Mouse (Mus musculus) heart, postnatal 0 days (tissue): ENCODE results near the gene Inka2. TPM values are rescaled to one million over a fixed set of nuclear protein-coding genes. Genes with fewer than 3 reads are reported as not detected.

Source experiments
- ATAC-seq: fragments of 200-750 bp; cut with Nextera tagmentation; 2 replicates; pipeline ENCODE4 v1.8.0; 2017; ENCODE audit warnings: low read depth, moderate number of reproducible peaks, moderate library complexity; ENCODE audit not compliant: insufficient read depth
- DNase-seq: peaks from one replicate; pipeline ENCODE4 v3.0.0-alpha.2; 2016; ENCODE audit warnings: low spot score
- H3K27ac ChIP-seq: fragments of 300-500 bp; sonication (generic); 2 replicates; pipeline ENCODE4 v1.5.1; 2014; ENCODE audit warnings: low read depth, mild to moderate bottlenecking
- H3K27me3 ChIP-seq: fragments of 300-500 bp; sonication (generic); 2 replicates; pipeline ENCODE4 v1.6.1; 2014; ENCODE audit warnings: low read length, mixed read lengths; ENCODE audit not compliant: control insufficient read depth, insufficient read depth
- H3K36me3 ChIP-seq: fragments of 300-500 bp; sonication (generic); replicated peaks from 2 replicates; pipeline ENCODE4 v1.6.1; 2014; ENCODE audit warnings: low read length, mixed read lengths; ENCODE audit not compliant: control insufficient read depth, insufficient read depth
- H3K4me1 ChIP-seq: fragments of 300-500 bp; sonication (generic); 2 replicates; pipeline ENCODE4 v1.6.1; 2014; ENCODE audit warnings: antibody characterized with exemption; ENCODE audit not compliant: control insufficient read depth, insufficient read depth
- H3K4me2 ChIP-seq: fragments of 300-500 bp; sonication (generic); 2 replicates; pipeline ENCODE4 v1.6.1; 2014; ENCODE audit warnings: low read depth, mild to moderate bottlenecking, low read length, moderate library complexity
- H3K4me3 ChIP-seq: fragments of 300-500 bp; sonication (generic); 2 replicates; pipeline ENCODE4 v1.5.1; 2014; ENCODE audit warnings: low read depth, low read length
- H3K9ac ChIP-seq: fragments of 300-500 bp; sonication (generic); replicated peaks from 2 replicates; pipeline ENCODE4 v1.6.1; 2014; ENCODE audit warnings: low read depth, low read length, mixed read lengths
- H3K9me3 ChIP-seq: fragments of 300-500 bp; sonication (generic); replicated peaks from 2 replicates; pipeline ENCODE4 v1.6.1; 2016; ENCODE audit warnings: low read length; ENCODE audit not compliant: control insufficient read depth
- CTCF ChIP-seq: IDR thresholded peaks from 2 replicates; pipeline ENCODE4 v1.5.1; 2016; ENCODE audit warnings: antibody characterized with exemption, control low read depth, low read depth
- EP300 ChIP-seq: IDR thresholded peaks from 2 replicates; pipeline ENCODE4 v1.6.1; 2016; ENCODE audit warnings: antibody characterized with exemption, low read depth
- WGBS: fragments of 180-500 bp; shearing (Covaris S2); extraction: QIAGEN DNeasy Blood & Tissue Kit; methylation state at CpG from one replicate; pipeline ENCODE4 v1.1.7; 2014; 5-methylcytosine and 5-hydroxymethylcytosine counted together
- polyA plus RNA-seq: library from polyadenylated mRNA; unstranded; fragments of >200 nt; fragmentation: Nextera tagmentation; extraction: Ambion mirVana; gene quantifications from 2 replicates; pipeline ENCODE4 v1.2.1, GENCODE M21; 2015
- total RNA-seq: library from RNA; depleted of rRNA; stranded (reverse); fragments of >200 nt; gene quantifications from 2 replicates; pipeline ENCODE4 v1.2.3, GENCODE M21; 2014; ENCODE audit warnings: low replicate concordance; rRNA removed

Inka2 gene
- total RNA-seq (1.6 and 4.5 TPM in 2 replicates), polyA plus RNA-seq (4.4 and 8.9 TPM in 2 replicates)

DNA sequence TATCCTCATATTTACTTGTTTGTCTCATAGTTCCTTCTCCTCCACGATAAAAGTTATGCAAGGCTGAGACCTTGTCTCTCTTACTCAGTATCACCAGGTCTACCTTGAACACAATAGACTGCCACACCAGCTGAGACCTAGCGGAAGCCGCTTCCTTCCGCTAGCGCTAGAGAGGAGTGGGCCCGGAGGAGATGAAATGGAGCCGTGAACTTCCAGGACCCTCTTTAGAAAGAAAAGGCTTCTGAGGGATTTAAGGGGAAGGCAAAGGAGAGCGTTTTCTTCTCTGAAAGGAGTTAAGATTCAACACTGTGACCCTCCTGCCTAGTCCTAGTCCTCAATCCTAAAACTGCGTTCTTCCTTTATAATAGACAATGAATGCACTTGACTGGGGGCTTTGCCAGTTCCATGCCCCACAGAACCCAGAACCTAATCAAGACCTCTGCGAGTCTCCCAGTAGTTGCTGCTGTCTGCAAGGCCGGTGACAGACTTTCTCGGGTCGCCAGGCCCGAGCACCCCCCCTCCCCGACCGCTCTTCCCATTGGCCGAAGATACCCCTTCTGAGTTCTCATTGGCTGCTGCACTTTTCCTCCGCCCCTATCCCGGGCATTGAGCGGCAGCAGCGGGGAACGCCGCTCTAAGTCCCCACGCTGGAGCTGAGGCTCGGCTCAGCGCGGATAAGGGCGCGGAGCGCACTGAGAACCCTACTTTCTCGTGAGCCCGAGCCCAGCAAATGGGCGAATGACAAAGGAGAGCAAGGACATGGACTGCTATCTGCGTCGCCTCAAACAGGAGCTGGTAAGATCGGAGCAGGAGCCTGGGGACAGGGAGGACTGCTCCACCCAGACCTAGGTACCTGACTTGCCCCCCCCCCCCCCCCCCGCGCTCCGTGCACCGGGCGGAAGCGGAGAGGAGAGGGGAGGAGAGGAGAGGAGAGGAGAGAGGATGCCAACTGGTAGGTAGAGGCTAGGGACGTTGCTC, at the start of gene Inka2:
Gene Inka2 (plus strand): TSS at position 569 of the 978 bp plus-strand sequence.
- H3K4me2 ChIP-seq: peak within 1 kb of the TSS; percentile 91
- no peaks in the 10 kb centered on the region for H3K36me3 ChIP-seq
- DNase-seq (peak; percentile 92), ATAC-seq (peak; percentile 93)
- 8% methylated on average over 39 of the region's 43 CpGs for WGBS
- H3K4me3 ChIP-seq: peak within 1 kb of the TSS; percentile 70
- peak within 1 kb of the TSS; percentile 68 for H3K9ac ChIP-seq
- TF ChIP-seq EP300 (0 out of 2 replicates have a peak, but pooled peaks have one; percentile 36), CTCF (no peak)
- peak within 1 kb of the TSS; percentile 78 for H3K27ac ChIP-seq
- H3K4me1 ChIP-seq: peaks cover 54% of the 10 kb centered on the region
- H3K27me3 ChIP-seq: no peaks in the 10 kb centered on the region
- no peaks in the 10 kb centered on the region for H3K9me3 ChIP-seq

DNA sequence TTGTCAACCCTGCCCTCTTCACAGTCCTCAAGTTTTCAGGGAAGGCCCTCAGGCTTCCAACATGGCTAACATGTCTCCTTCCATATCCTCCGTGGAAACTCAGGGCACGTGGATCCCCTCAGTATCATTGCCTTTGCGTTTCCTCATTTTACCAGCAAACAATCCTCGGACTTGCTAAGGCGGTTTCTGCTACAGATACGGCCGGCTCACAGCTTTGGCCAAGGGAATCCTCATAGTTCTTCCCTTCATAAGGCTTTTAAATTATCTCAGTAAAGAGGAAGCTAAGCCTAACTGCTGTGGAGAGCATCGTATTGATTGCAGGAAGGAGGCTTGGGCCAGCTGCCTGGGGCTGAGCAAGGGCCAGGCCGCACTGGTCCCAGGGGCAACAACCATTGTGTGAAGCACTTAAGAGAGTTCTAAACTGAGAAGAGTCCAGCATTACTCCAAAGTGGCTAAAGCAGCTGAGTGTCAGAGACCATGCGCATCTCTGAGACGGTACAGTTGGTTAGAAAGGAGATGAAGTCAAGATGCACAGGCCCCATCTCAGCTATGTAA, 49.3 kb upstream of the Inka2 start:
- ATAC-seq (no peak), DNase-seq (no peak)
- no peak overlapping the region for H3K9ac ChIP-seq
- 83% methylated on average over 11 of the region's 11 CpGs for WGBS
- no peaks in the 10 kb centered on the region for H3K36me3 ChIP-seq
- no peak overlapping the region for H3K4me3 ChIP-seq
- H3K27ac ChIP-seq: no peak overlapping the region
- TF ChIP-seq EP300 (no peak), CTCF (no peak)
- no peaks in the 10 kb centered on the region for H3K4me1 ChIP-seq
- H3K27me3 ChIP-seq: no peaks in the 10 kb centered on the region
- no peaks in the 10 kb centered on the region for H3K9me3 ChIP-seq
- no peak overlapping the region for H3K4me2 ChIP-seq

DNA sequence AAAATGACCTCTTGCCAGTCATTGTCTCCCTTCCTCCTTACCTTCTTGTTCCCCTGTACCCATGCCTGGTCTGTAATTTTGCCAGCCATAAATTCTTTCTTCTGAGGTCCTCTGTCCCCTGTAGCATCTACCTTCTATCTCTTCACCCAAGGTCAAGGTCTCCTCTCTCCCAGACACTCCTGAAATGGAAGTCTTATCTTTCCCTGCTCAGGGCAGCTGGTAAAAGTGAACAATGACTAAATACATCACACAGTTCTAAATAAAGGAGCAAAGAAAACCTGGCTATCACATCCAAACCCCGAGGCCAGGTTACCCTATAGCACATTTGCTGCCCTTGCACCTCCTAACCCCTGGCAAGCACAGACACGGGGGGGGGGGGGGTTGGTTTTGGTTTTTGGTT, 43.9 kb upstream of the Inka2 start:
- no peaks in the 10 kb centered on the region for H3K27me3 ChIP-seq
- H3K9ac ChIP-seq: no peak overlapping the region
- no peaks in the 10 kb centered on the region for H3K36me3 ChIP-seq
- H3K4me1 ChIP-seq: 0 out of 2 replicates have a peak, but pooled peaks cover 7% of the 10 kb centered on the region
- 20% methylated on average over 2 of the region's 2 CpGs for WGBS
- H3K27ac ChIP-seq: no peak overlapping the region
- DNase-seq (peak; percentile 11), ATAC-seq (peak; percentile 71)
- H3K4me2 ChIP-seq: no peak overlapping the region
- no peak overlapping the region for H3K4me3 ChIP-seq
- TF ChIP-seq CTCF (no peak), EP300 (no peak)
- H3K9me3 ChIP-seq: no peaks in the 10 kb centered on the region

DNA sequence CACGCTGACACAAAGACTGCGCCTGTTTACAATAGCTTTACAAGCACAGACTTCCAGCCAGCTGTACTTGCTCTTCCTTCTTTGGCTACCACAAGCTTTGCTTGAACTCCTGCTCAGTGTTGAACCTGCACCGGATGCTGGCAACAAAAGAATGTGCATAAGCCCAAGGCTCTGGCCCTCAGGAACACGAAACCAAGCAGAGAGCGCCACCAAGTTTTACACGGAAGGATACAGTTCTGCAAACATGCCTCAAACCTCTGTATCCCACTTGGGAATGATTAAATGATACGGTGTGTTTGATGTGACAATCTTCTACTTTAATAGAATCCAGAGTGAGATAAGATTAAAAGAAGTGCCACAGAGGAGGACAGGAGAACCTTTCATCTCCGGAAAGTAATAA, 41.4 kb upstream of the Inka2 start:
- Histone ChIP-seq H3K9ac (no peak overlapping the region), H3K4me2 (no peak overlapping the region), H3K9me3 (no peaks in the 10 kb centered on the region), H3K4me1 (0 out of 2 replicates have a peak, but pooled peaks cover 7% of the 10 kb centered on the region), H3K36me3 (no peaks in the 10 kb centered on the region), H3K4me3 (no peak overlapping the region), H3K27me3 (no peaks in the 10 kb centered on the region), H3K27ac (no peak overlapping the region)
- TF ChIP-seq EP300 (no peak), CTCF (no peak)
- ATAC-seq (no peak), DNase-seq (no peak)
- WGBS: 67% methylated on average over 8 of the region's 8 CpGs

DNA sequence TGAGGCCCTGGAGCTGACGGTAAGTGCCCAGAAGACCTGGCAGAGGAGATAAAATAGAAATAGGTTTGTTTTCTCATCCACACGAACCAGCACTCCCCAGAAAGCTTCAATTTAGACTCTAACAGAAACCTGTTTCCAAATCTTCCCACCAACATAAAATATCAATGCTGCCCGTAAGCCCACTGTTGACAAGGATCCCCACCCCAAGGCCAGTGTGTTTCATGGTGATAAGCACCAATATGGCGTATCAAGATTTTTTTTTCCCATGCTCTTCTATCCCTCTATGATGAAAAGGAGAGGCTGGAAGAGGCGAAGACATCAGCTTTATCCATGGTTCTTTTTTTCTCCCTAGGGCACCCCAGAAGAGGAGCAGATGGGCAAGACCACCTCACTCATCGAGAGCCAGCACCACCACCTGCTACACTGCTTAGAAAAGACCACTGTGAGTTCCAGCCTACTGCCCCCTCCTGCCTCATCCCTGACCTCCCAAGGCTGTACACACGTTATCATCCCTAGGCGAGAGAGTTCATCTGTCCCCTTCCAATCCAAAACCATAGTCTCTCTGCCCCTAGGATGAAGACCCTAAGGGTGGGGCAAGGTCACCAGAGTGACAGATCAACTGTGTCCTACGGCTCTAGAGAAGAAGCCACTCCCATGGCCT, 39.2 kb upstream of the Inka2 start:
- no peak overlapping the region for H3K27ac ChIP-seq
- H3K9ac ChIP-seq: no peak overlapping the region
- 0 out of 2 replicates have a peak, but pooled peaks cover 7% of the 10 kb centered on the region for H3K4me1 ChIP-seq
- DNase-seq (no peak), ATAC-seq (no peak)
- no peak overlapping the region for H3K4me3 ChIP-seq
- WGBS: 80% methylated on average over 9 of the region's 9 CpGs
- H3K36me3 ChIP-seq: no peaks in the 10 kb centered on the region
- no peaks in the 10 kb centered on the region for H3K27me3 ChIP-seq
- TF ChIP-seq EP300 (no peak), CTCF (no peak)
- no peaks in the 10 kb centered on the region for H3K9me3 ChIP-seq
- H3K4me2 ChIP-seq: no peak overlapping the region
